Mouse (Mus musculus): Measurements from ENCODE around the gene Ccr2.

DNA sequence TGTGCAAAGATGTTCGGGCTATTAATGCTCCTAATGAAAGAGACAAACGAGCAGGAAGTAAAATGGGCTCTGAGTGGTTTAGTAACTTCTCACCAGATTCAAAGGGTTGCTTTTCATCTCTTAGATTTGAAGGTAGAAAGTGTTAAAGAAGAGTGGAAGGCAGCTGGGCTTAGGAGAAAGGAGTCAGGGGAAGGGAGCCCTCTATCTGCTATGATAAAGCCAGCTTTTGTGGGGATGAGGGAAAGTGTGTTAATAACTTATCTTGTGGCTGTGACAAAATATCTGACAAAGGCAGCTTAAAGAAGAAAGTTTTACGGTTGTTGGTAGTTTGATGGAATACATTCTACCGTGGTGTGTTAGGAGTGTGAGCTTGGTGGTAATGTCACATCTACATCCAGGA is 25.7 kb downstream of the Ccr2 start:
- no peak for TF ChIP-seq TAL1 (IDR thresholded peaks at IDR 0.05; ENCODE audit: low read length)
- TF ChIP-seq GATA1 (IDR thresholded peaks at IDR 0.05; ENCODE audit: low read length): no peak

All from erythroblast, embryonic 14.5 days (primary cell).